Mouse (Mus musculus): ENCODE measurements around the gene Hoxa4. TPM values are rescaled to one million over a fixed set of nuclear protein-coding genes. Genes with fewer than 3 reads are reported as not detected.

Hoxa4 gene
- total and polyA plus RNA-seq, 3 experiments: not detected

GRCm38 (mm10) chr6:52217895-52218642 lies 26.5 kb upstream of the Hoxa4 start:
- no peak for DNase-seq (ENCODE audit: low spot score)
- Histone ChIP-seq H3K9me3 (replicated peaks) (peaks cover 9% of the 10 kb centered on the region), H3K27me3 (ENCODE audit: insufficient read depth, low read length) (peaks cover 42% of the 10 kb centered on the region), H3K4me3 (ENCODE audit: low read depth, low read length) (no peak overlapping the region), H3K36me3 (replicated peaks) (no peaks in the 10 kb centered on the region), H3K4me1 (ENCODE audit: insufficient read depth, low read depth, low read length) (peaks cover 10% of the 10 kb centered on the region)
- no peak for TF ChIP-seq GATA2 (IDR thresholded peaks at IDR 0.05; ENCODE audit: borderline replicate concordance, low read depth, low read length)
- ATAC-seq (ENCODE audit: extremely low read depth, insufficient number of reproducible peaks, low FRiP score, poor library complexity, severe bottlenecking): no peak

DNA sequence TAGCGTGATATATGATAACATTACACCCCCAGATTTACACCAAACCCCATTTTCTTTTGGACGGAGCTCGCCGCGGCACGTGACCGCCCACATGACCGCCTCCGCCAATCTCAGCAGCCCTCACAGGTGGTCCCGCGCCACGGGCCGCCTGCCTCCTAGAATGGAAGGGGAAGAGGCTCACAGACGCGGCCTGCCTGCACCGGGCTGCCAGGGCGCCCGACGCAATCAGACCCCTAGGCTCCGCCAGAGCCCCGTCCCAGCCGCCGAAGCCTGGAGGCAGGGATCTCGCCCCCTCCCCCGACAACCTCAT lies 25.9 kb upstream of the Hoxa4 start:
- H3K27me3 ChIP-seq (ENCODE audit: insufficient read depth, low read length): peaks cover 44% of the 10 kb centered on the region
- no peak for DNase-seq (ENCODE audit: low spot score)
- ATAC-seq (ENCODE audit: extremely low read depth, insufficient number of reproducible peaks, low FRiP score, poor library complexity, severe bottlenecking): no peak

GRCm38 (mm10) chr6:52216691-52217458 lies 25.3 kb upstream of the Hoxa4 start:
- H3K4me3 ChIP-seq (ENCODE audit: low read depth, low read length): no peak overlapping the region
- H3K27me3 ChIP-seq (ENCODE audit: insufficient read depth, low read length): peaks cover 44% of the 10 kb centered on the region
- H3K36me3 ChIP-seq (replicated peaks): no peaks in the 10 kb centered on the region
- peaks cover 9% of the 10 kb centered on the region for H3K9me3 ChIP-seq (replicated peaks)
- TF ChIP-seq POLR2AphosphoS5 (IDR thresholded peaks at IDR 0.05; ENCODE audit: insufficient replicate concordance, low read depth, low read length) (no peak), TAL1 (conservative IDR thresholded peaks at IDR 0.05; ENCODE audit: low read depth, low read length) (no peak), GATA2 (IDR thresholded peaks at IDR 0.05; ENCODE audit: borderline replicate concordance, low read depth, low read length) (no peak), GATA1 (IDR thresholded peaks at IDR 0.05; ENCODE audit: borderline replicate concordance, low read length) (no peak), CTCF (IDR thresholded peaks at IDR 0.05; ENCODE audit: low read depth, low read length) (no peak)
- no peak for ATAC-seq (ENCODE audit: extremely low read depth, insufficient number of reproducible peaks, low FRiP score, poor library complexity, severe bottlenecking)
- no peak for DNase-seq (ENCODE audit: low spot score)
- peaks cover 7% of the 10 kb centered on the region for H3K4me1 ChIP-seq (ENCODE audit: insufficient read depth, low read depth, low read length)

More for the DNA sequence above, 25.9 kb upstream of the Hoxa4 start:
- no peak overlapping the region for H3K4me3 ChIP-seq (ENCODE audit: low read depth, low read length)
- TF ChIP-seq GATA1 (IDR thresholded peaks at IDR 0.05; ENCODE audit: borderline replicate concordance, low read length) (no peak), POLR2AphosphoS5 (IDR thresholded peaks at IDR 0.05; ENCODE audit: insufficient replicate concordance, low read depth, low read length) (no peak), GATA2 (IDR thresholded peaks at IDR 0.05; ENCODE audit: borderline replicate concordance, low read depth, low read length) (no peak), TAL1 (conservative IDR thresholded peaks at IDR 0.05; ENCODE audit: low read depth, low read length) (no peak), CTCF (IDR thresholded peaks at IDR 0.05; ENCODE audit: low read depth, low read length) (no peak)
- peaks cover 9% of the 10 kb centered on the region for H3K9me3 ChIP-seq (replicated peaks)
- H3K36me3 ChIP-seq (replicated peaks): no peaks in the 10 kb centered on the region
- H3K4me1 ChIP-seq (ENCODE audit: insufficient read depth, low read depth, low read length): peaks cover 10% of the 10 kb centered on the region

DNA sequence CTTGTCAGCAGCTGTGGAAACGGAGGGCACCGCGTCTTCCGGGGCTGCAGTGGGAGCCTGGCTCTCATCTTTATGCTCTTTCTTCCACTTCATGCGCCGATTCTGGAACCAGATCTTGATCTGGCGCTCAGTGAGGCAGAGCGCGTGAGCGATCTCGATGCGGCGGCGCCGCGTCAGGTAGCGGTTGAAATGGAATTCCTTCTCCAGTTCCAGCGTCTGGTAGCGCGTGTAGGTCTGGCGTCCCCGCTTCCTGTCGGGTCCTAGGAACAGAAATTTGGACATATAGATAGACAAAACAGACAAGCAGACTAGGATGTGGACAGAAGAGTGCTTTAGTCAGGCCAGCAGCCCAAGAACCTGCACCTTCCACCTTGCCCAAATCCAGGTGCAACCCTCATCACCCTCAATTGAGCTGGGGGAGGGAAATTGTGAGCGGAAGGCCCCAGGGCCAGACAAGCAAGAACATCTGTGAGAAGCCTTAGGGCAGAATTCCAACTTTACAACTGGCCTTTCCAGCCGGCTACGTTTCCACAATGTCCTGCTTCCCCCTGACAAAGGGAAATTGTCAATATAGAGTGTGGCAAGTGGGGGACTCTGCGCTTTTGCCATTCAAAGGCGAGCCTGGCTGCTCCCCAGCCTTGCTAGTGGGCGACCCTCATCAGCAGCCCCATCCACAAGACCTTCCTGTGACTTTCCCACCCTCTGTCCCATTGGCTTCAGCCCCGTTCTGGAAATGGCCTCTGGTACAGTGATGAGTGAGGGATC lies 24.4 kb upstream of the Hoxa4 start:
- Histone ChIP-seq H3K27me3 (ENCODE audit: insufficient read depth, low read length) (peaks cover 46% of the 10 kb centered on the region), H3K4me1 (ENCODE audit: insufficient read depth, low read depth, low read length) (no peaks in the 10 kb centered on the region), H3K9me3 (replicated peaks) (peaks cover 9% of the 10 kb centered on the region), H3K36me3 (replicated peaks) (no peaks in the 10 kb centered on the region), H3K4me3 (ENCODE audit: low read depth, low read length) (no peak overlapping the region)
- DNase-seq (ENCODE audit: low spot score): no peak
- ATAC-seq (ENCODE audit: extremely low read depth, insufficient number of reproducible peaks, low FRiP score, poor library complexity, severe bottlenecking): no peak
- TF ChIP-seq POLR2AphosphoS5 (IDR thresholded peaks at IDR 0.05; ENCODE audit: insufficient replicate concordance, low read depth, low read length): no peak
- TF ChIP-seq CTCF (IDR thresholded peaks at IDR 0.05; ENCODE audit: low read depth, low read length): no peak
- no peak for TF ChIP-seq GATA2 (IDR thresholded peaks at IDR 0.05; ENCODE audit: borderline replicate concordance, low read depth, low read length)
- TF ChIP-seq TAL1 (conservative IDR thresholded peaks at IDR 0.05; ENCODE audit: low read depth, low read length): no peak
- no peak for TF ChIP-seq GATA1 (IDR thresholded peaks at IDR 0.05; ENCODE audit: borderline replicate concordance, low read length)

DNA sequence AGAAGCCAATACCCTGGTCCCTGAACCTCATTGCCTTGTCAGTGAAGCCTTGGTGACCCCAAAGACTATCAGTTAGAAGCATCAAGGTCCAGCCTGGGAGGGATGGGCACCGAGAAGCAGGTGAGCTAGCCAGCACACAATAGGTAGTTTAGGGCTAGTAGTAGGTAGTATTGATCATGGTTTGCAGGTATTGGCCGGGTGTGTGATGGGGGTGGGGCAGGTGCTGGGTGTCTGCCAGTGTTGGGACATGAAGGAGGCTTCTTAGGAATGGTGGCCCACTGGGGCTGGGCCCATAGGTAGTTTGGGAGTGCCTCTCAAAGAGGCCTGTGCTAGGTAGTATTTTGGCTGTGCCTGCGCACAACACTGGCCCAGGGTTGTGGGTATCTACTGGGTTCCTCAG lies 23.5 kb upstream of the Hoxa4 start:
- DNase-seq (ENCODE audit: low spot score) (no peak), ATAC-seq (ENCODE audit: extremely low read depth, insufficient number of reproducible peaks, low FRiP score, poor library complexity, severe bottlenecking) (no peak)
- Histone ChIP-seq H3K27me3 (ENCODE audit: insufficient read depth, low read length) (peaks cover 46% of the 10 kb centered on the region), H3K4me3 (ENCODE audit: low read depth, low read length) (no peak overlapping the region), H3K9me3 (replicated peaks) (peaks cover 9% of the 10 kb centered on the region), H3K36me3 (replicated peaks) (no peaks in the 10 kb centered on the region), H3K4me1 (ENCODE audit: insufficient read depth, low read depth, low read length) (no peaks in the 10 kb centered on the region)
- TF ChIP-seq CTCF (IDR thresholded peaks at IDR 0.05; ENCODE audit: low read depth, low read length): no peak
- no peak for TF ChIP-seq POLR2AphosphoS5 (IDR thresholded peaks at IDR 0.05; ENCODE audit: insufficient replicate concordance, low read depth, low read length)
- TF ChIP-seq TAL1 (conservative IDR thresholded peaks at IDR 0.05; ENCODE audit: low read depth, low read length): no peak
- TF ChIP-seq GATA2 (IDR thresholded peaks at IDR 0.05; ENCODE audit: borderline replicate concordance, low read depth, low read length): no peak
- no peak for TF ChIP-seq GATA1 (IDR thresholded peaks at IDR 0.05; ENCODE audit: borderline replicate concordance, low read length)

DNA sequence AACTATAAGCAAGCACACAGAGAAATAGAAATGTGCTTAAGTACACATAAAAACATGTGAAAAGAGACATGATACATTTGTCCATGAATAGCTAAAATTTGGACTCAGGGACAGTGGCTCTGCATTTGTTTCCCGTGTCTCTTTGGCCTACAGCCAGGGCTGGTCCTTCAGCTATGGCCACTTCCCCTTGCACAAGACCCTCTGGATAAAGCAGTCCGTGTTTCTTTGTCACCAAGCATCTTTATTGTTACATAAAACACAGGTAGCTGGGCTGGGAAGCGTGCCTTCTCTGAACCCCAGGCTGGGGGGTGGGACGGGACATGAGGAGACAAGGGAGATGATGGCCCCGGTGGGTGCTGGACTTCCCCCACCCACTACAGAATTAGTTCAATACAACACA lies 22.7 kb upstream of the Hoxa4 start:
- H3K4me3 ChIP-seq (ENCODE audit: low read depth, low read length): no peak overlapping the region
- no peak for TF ChIP-seq GATA1 (IDR thresholded peaks at IDR 0.05; ENCODE audit: borderline replicate concordance, low read length)
- no peak for TF ChIP-seq GATA2 (IDR thresholded peaks at IDR 0.05; ENCODE audit: borderline replicate concordance, low read depth, low read length)
- no peak for TF ChIP-seq TAL1 (conservative IDR thresholded peaks at IDR 0.05; ENCODE audit: low read depth, low read length)
- no peak for TF ChIP-seq CTCF (IDR thresholded peaks at IDR 0.05; ENCODE audit: low read depth, low read length)
- no peak for TF ChIP-seq POLR2AphosphoS5 (IDR thresholded peaks at IDR 0.05; ENCODE audit: insufficient replicate concordance, low read depth, low read length)
- DNase-seq (ENCODE audit: low spot score) (no peak), ATAC-seq (ENCODE audit: extremely low read depth, insufficient number of reproducible peaks, low FRiP score, poor library complexity, severe bottlenecking) (no peak)
- no peaks in the 10 kb centered on the region for H3K4me1 ChIP-seq (ENCODE audit: insufficient read depth, low read depth, low read length)
- peaks cover 9% of the 10 kb centered on the region for H3K9me3 ChIP-seq (replicated peaks)
- no peaks in the 10 kb centered on the region for H3K36me3 ChIP-seq (replicated peaks)
- H3K27me3 ChIP-seq (ENCODE audit: insufficient read depth, low read length): peaks cover 46% of the 10 kb centered on the region

All from G1E (cell line).